17 mouse cellular contexts compared by ENCODE assay signal in genomic region chr1:58097338-58097737, GRCm38 (mm10). TPM values are rescaled to one million over a fixed set of nuclear protein-coding genes. Genes with fewer than 3 reads are reported as not detected.
"Had no signal": no experiment of that assay in that cellular context is flagged by ENCODE, and none has a peak within 500 bp of the region (broad histone marks: within the 10 kb centered on the region; RNA-seq: fewer than 3 reads in every experiment).

No protein-coding gene starts in this region.

- H3K4me2 ChIP-seq: neural tube, embryonic 13.5 days; neural tube, embryonic 15.5 days; stomach, embryonic 15.5 days had no signal

- H3K27me3 ChIP-seq: neural tube, embryonic 13.5 days; neural tube, embryonic 15.5 days; stomach, embryonic 15.5 days had no signal

- H3K9ac ChIP-seq: neural tube, embryonic 13.5 days; neural tube, embryonic 15.5 days; stomach, embryonic 15.5 days had no signal

- H3K4me1 ChIP-seq: neural tube, embryonic 13.5 days; neural tube, embryonic 15.5 days; stomach, embryonic 15.5 days had no signal

- H3K4me3 ChIP-seq: neural tube, embryonic 13.5 days; neural tube, embryonic 15.5 days; stomach, embryonic 15.5 days had no signal

- H3K36me3 ChIP-seq: neural tube, embryonic 13.5 days; neural tube, embryonic 15.5 days; stomach, embryonic 15.5 days had no signal

- DNase-seq: retina, postnatal 1 day; right cerebral cortex, adult 18-20 months; right cerebral cortex, postnatal 14 days; right cerebral cortex, postnatal 25 days; right cerebral cortex, postnatal 4 days; spleen, adult 18-20 months; thymus, adult 18-20 months; thymus, adult 2 months; thymus, postnatal 14 days; thymus, postnatal 25 days; thymus, postnatal 36 days; thymus, postnatal 4 days had no signal

- H3K9me3 ChIP-seq: neural tube, embryonic 13.5 days; neural tube, embryonic 15.5 days; stomach, embryonic 15.5 days had no signal

- H3K27ac ChIP-seq: neural tube, embryonic 13.5 days; neural tube, embryonic 15.5 days; stomach, embryonic 15.5 days; stomach, postnatal 0 days had no signal

RNA-seq across cellular contexts. Expression of gene Aox3, which starts 15.6 kb away (rescaled TPM):
- total RNA-seq: neutrophil, adult 5-6 weeks had no signal
